Mouse (Mus musculus) MEL (cell line): ENCODE data around the gene Dhcr7. TPM values are rescaled to one million over a fixed set of nuclear protein-coding genes. Genes with fewer than 3 reads are reported as not detected.

Source experiments
- polyA plus RNA-seq, 2 experiments: library from polyadenylated mRNA; stranded (reverse) in 1 of 2; unstranded in 1 of 2; fragments of >175 nt in 1 of 2; fragments of >200 nt in 1 of 2; gene quantifications; 2 replicates each; pipeline versions ENCODE4 v1.2.1 to v1.2.4; 2012; ENCODE audit warnings: low replicate concordance in 2 of 2, low read depth in 1 of 2; ENCODE audit not compliant: insufficient read length in 2 of 2, insufficient read depth in 1 of 2, missing spikeins in 1 of 2
- total RNA-seq: library from RNA; depleted of rRNA; stranded (reverse); fragments of 300-350 nt; gene quantifications from 2 replicates; pipeline ENCODE4 v1.2.3, GENCODE M21; 2012; rRNA removed

Dhcr7 gene
- total and polyA plus RNA-seq, 3 experiments, result 12.7 to 40.7 TPM; not detected in 1

Other genes with a start within 250 kb of the Dhcr7 start
- 40.8 and 62.2 TPM in 2 replicates for gene Cars, start 223.1 kb upstream of the Dhcr7 start, total RNA-seq
- 10 to 100 TPM in 1 of 2 experiments, not detected in 1; 73.5 TPM for gene Cars, start 223.1 kb upstream of the Dhcr7 start, polyA plus RNA-seq
- gene Tnfrsf26, start 194.4 kb upstream of the Dhcr7 start, total RNA-seq, result 0.42 and 0.52 TPM in 2 replicates
- gene Tnfrsf26, start 194.4 kb upstream of the Dhcr7 start, polyA plus RNA-seq, result under 1 TPM in 1 of 2 experiments, not detected in 1; 0.50 TPM
- 0.10 and 0.23 TPM in 2 replicates for gene Tnfrsf22, start 173.5 kb upstream of the Dhcr7 start, total RNA-seq
- 1 to 10 TPM in 1 of 2 experiments, not detected in 1; 1.1 TPM for gene Tnfrsf22, start 173.5 kb upstream of the Dhcr7 start, polyA plus RNA-seq
- not detected in 2 replicates for gene Tnfrsf23, start 137.3 kb upstream of the Dhcr7 start, total RNA-seq
- not detected for gene Tnfrsf23, start 137.3 kb upstream of the Dhcr7 start, polyA plus RNA-seq
- 0.20 and 0.27 TPM in 2 replicates for gene Osbpl5, start 66.2 kb upstream of the Dhcr7 start, total RNA-seq
- under 1 TPM in 1 of 2 experiments, not detected in 1; 0.50 TPM for gene Osbpl5, start 66.2 kb upstream of the Dhcr7 start, polyA plus RNA-seq
- not detected in 2 replicates for gene Mrgprg, start 56.2 kb upstream of the Dhcr7 start, total RNA-seq
- gene Mrgprg, start 56.2 kb upstream of the Dhcr7 start, polyA plus RNA-seq, result not detected
- gene Mrgpre, start 38.6 kb upstream of the Dhcr7 start, total RNA-seq, result 0.07 and 0.15 TPM in 2 replicates
- under 1 TPM in 1 of 2 experiments, not detected in 1; 0.18 TPM for gene Mrgpre, start 38.6 kb upstream of the Dhcr7 start, polyA plus RNA-seq
- gene Nadsyn1, start 296 bp upstream of the Dhcr7 start, total RNA-seq, result 7.4 and 7.9 TPM in 2 replicates
- gene Nadsyn1, start 296 bp upstream of the Dhcr7 start, polyA plus RNA-seq, result 1 to 10 TPM in 1 of 2 experiments, not detected in 1; 10.0 TPM
- gene Gm498, start 43.7 kb downstream of the Dhcr7 start, total RNA-seq, result not detected in 2 replicates
- gene Gm498, start 43.7 kb downstream of the Dhcr7 start, polyA plus RNA-seq, result not detected
- gene Shank2, start 178.8 kb downstream of the Dhcr7 start, total RNA-seq, result not detected in 2 replicates
- gene Shank2, start 178.8 kb downstream of the Dhcr7 start, polyA plus RNA-seq, result not detected